Mouse (Mus musculus) kidney, embryonic 15.5 days (tissue): ENCODE data around the gene Arhgef12. TPM values are rescaled to one million over a fixed set of nuclear protein-coding genes. Genes with fewer than 3 reads are reported as not detected.

Source experiments
- ATAC-seq: fragments of 200-750 bp; cut with Nextera tagmentation; replicated peaks from 2 replicates; pipeline ENCODE4 v1.8.0; 2017; ENCODE audit warnings: moderate TSS enrichment; ENCODE audit not compliant: low FRiP score
- H3K27ac ChIP-seq: fragments of 300-500 bp; sonication (generic); 2 replicates; pipeline ENCODE4 v1.5.1; 2015; ENCODE audit warnings: mild to moderate bottlenecking, inconsistent platforms
- H3K27me3 ChIP-seq: fragments of 300-500 bp; sonication (generic); 2 replicates; pipeline ENCODE4 v1.6.1; 2015; ENCODE audit warnings: inconsistent platforms
- H3K36me3 ChIP-seq: fragments of 300-500 bp; sonication (generic); 2 replicates; pipeline ENCODE4 v1.6.1; 2015; ENCODE audit warnings: inconsistent platforms
- H3K4me1 ChIP-seq: fragments of 300-500 bp; sonication (generic); 2 replicates; pipeline ENCODE4 v1.6.1; 2015; ENCODE audit warnings: inconsistent platforms
- H3K4me2 ChIP-seq: fragments of 300-500 bp; sonication (generic); 2 replicates; pipeline ENCODE4 v1.6.1; 2015; ENCODE audit warnings: moderate library complexity, mild to moderate bottlenecking, inconsistent platforms
- H3K4me3 ChIP-seq: fragments of 300-500 bp; sonication (generic); replicated peaks from 2 replicates; pipeline ENCODE4 v1.5.1; 2015; ENCODE audit warnings: mild to moderate bottlenecking, inconsistent platforms
- H3K9ac ChIP-seq: fragments of 300-500 bp; sonication (generic); 2 replicates; pipeline ENCODE4 v1.6.1; 2015; ENCODE audit warnings: mild to moderate bottlenecking, inconsistent platforms
- H3K9me3 ChIP-seq: fragments of 300-500 bp; sonication (generic); replicated peaks from 2 replicates; pipeline ENCODE4 v1.6.1; 2016; ENCODE audit warnings: inconsistent platforms
- WGBS: fragments of 180-500 bp; shearing (Covaris S2); methylation state at CpG from one replicate; pipeline ENCODE4 v1.1.7; 2015; ENCODE audit warnings: mixed read lengths; 5-methylcytosine and 5-hydroxymethylcytosine counted together
- polyA plus RNA-seq: library from polyadenylated mRNA; unstranded; fragments of >200 nt; fragmentation: Nextera tagmentation; extraction: Ambion mirVana; gene quantifications from 2 replicates; pipeline ENCODE4 v1.2.1, GENCODE M21; 2015

Arhgef12 gene
- 14.6 and 15.5 TPM in 2 replicates for polyA plus RNA-seq

DNA sequence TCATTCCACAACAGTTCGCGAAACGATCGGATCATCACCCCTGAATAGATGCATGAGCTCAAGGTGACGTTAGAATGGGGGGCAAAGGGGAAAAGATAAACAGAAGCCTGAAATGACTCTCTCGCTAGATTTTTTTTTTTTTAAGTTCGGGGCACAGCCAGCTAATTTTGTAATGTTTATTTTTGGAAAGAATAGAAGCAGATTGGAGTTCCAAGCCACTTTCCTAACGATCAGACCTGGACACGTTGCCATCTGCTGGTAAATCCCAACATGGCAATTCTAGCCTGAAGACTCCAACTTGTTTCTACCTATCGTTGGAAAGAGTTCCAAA is at the start of gene Arhgef12:
Gene Arhgef12, minus strand, starts transcription at position 53 of the 331 bp plus-strand sequence.
- no peaks in the 10 kb centered on the region for H3K27me3 ChIP-seq
- WGBS: 22% methylated on average over 10 of the region's 10 CpGs

DNA sequence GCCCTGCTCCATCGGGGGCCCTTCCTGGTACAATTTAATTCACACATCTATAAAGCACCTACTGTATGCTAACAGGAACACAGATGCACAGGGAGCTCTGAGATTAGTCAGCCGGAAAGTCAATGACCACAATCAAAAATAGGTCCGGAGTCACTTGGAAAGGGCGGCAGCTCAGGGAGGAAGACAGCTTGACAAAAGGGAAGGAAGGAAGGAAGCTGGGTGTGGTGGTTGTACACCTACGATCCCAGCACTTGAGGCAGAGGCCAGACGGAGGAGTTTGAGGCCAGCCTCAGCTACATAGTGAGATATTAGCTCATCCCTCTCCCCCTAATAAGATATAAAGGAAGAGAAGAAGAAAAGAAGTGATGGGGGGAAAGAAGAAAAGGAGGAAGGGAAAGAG is 48.9 kb upstream of the Arhgef12 start:
- H3K9me3 ChIP-seq: no peaks in the 10 kb centered on the region
- H3K4me2 ChIP-seq: no peak overlapping the region
- H3K27me3 ChIP-seq: peaks cover 10% of the 10 kb centered on the region; the same call in 1 of the 2 replicates
- no peaks in the 10 kb centered on the region for H3K36me3 ChIP-seq
- ATAC-seq: no peak
- WGBS: 73% methylated on average over 6 of the region's 6 CpGs
- no peak overlapping the region for H3K27ac ChIP-seq
- H3K9ac ChIP-seq: no peak overlapping the region
- no peaks in the 10 kb centered on the region for H3K4me1 ChIP-seq
- no peak overlapping the region for H3K4me3 ChIP-seq

More for the DNA sequence above, at the start of gene Arhgef12:
- peak within 1 kb of the TSS; percentile 91 for H3K9ac ChIP-seq
- H3K36me3 ChIP-seq: peaks cover 18% of the 10 kb centered on the region
- no peaks in the 10 kb centered on the region for H3K9me3 ChIP-seq
- peaks cover 33% of the 10 kb centered on the region for H3K4me1 ChIP-seq
- H3K4me3 ChIP-seq: peak within 1 kb of the TSS; percentile 92
- peak within 1 kb of the TSS; percentile 78 for H3K4me2 ChIP-seq
- no peak for ATAC-seq
- peak within 1 kb of the TSS; percentile 92 for H3K27ac ChIP-seq

DNA sequence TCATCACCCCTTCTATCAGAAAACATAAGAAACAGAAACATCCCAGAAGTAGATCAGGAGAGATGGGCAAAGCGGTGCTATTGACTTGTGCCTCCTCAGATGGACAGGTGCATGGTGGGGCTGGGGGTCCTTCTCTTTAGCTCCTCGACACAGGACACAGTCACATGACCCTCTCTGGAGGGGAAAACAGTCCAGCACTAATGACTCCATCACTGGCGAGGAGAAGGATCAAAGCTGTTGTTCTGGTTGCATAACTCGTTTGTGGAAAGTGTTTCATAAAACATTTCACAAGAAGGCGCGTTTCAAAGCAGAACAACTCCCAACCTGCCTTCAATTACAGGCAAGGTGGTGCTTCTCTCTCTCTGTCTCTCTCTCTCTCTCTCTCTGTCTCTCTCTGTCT is 44.7 kb upstream of the Arhgef12 start:
- Histone ChIP-seq H3K27me3 (peaks cover 10% of the 10 kb centered on the region; the same call in 1 of the 2 replicates), H3K9ac (no peak overlapping the region), H3K36me3 (no peaks in the 10 kb centered on the region), H3K9me3 (no peaks in the 10 kb centered on the region), H3K4me2 (no peak overlapping the region), H3K4me1 (peaks cover 9% of the 10 kb centered on the region), H3K4me3 (no peak overlapping the region), H3K27ac (no peak overlapping the region)
- WGBS: 66% methylated on average over 6 of the region's 6 CpGs
- ATAC-seq: no peak

DNA sequence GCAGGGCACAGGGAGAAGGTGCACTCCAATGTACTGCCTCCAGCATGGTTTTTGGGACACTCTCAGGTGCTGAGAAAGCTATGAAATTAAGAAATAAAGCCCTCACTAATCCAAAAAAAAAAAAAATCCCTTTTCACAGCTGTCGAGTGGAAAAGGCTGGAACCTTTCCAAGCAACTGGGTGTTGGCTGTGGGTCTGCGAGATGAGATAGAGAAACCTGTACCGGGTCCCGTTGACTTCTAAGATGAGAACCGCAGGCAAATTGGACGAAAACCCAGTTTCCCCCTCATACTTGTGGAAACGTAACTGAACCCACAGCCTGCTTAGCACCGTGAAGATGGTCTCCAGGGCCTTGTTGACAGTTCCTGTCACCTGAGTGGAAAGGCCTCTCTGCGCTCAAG is 43.9 kb upstream of the Arhgef12 start:
- Histone ChIP-seq H3K4me3 (no peak overlapping the region), H3K9ac (no peak overlapping the region), H3K27me3 (peaks cover 10% of the 10 kb centered on the region; the same call in 1 of the 2 replicates), H3K4me2 (no peak overlapping the region), H3K9me3 (no peaks in the 10 kb centered on the region), H3K4me1 (peaks cover 9% of the 10 kb centered on the region), H3K36me3 (no peaks in the 10 kb centered on the region), H3K27ac (no peak overlapping the region)
- no peak for ATAC-seq
- 68% methylated on average over 9 of the region's 9 CpGs for WGBS

DNA sequence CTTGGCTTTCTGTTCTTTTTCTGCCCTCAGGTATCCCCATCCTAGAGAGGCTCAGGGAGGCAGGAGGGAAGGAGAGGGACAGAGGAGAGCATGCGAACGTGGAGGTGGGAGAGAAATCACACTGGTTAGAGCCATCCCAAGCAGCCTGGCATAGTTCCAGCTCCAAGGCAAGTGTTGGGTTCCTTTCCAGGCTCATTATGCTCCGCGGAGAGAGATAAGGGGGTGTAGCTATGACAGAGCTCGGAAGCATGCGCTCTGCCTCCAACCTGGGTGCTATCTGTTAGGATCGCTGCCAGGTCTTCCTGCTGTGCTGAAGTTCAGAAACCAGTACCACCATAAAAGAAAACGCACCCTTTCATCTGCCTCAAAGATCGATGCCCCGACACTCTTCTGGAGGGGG is 43.0 kb upstream of the Arhgef12 start:
- no peak overlapping the region for H3K27ac ChIP-seq
- WGBS: 36% methylated on average over 10 of the region's 10 CpGs
- ATAC-seq: no peak
- no peaks in the 10 kb centered on the region for H3K9me3 ChIP-seq
- no peak overlapping the region for H3K4me3 ChIP-seq
- peaks cover 9% of the 10 kb centered on the region for H3K4me1 ChIP-seq
- no peak overlapping the region for H3K4me2 ChIP-seq
- no peaks in the 10 kb centered on the region for H3K36me3 ChIP-seq
- no peak overlapping the region for H3K9ac ChIP-seq
- peaks cover 7% of the 10 kb centered on the region; the same call in 1 of the 2 replicates for H3K27me3 ChIP-seq

DNA sequence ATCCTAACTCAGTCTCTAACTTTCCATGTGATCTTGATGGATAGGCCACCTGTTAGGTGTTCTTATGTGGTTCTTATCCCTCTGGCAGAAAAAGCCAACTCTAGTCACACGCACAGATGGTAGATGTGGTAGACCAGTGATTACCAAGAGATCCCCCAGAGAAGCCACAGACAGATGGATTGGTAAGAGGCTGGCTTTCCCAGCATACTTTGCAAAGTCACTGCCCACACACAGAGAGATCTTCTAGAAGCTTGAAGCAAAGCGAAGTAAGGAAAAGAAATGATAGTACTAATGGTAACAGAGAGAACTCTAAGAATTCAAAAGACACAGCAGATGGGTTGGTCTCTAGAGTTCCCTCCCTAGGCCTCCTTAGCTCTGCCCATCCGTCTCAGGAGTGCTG is 42.5 kb upstream of the Arhgef12 start:
- no peak for ATAC-seq
- H3K4me2 ChIP-seq: no peak overlapping the region
- H3K27ac ChIP-seq: no peak overlapping the region
- H3K4me3 ChIP-seq: no peak overlapping the region
- no peaks in the 10 kb centered on the region for H3K9me3 ChIP-seq
- no peaks in the 10 kb centered on the region for H3K36me3 ChIP-seq
- WGBS: 86% methylated on average over 3 of the region's 3 CpGs
- peaks cover 9% of the 10 kb centered on the region for H3K4me1 ChIP-seq
- no peak overlapping the region for H3K9ac ChIP-seq
- 0 out of 2 replicates have a peak, but pooled peaks cover 6% of the 10 kb centered on the region for H3K27me3 ChIP-seq

DNA sequence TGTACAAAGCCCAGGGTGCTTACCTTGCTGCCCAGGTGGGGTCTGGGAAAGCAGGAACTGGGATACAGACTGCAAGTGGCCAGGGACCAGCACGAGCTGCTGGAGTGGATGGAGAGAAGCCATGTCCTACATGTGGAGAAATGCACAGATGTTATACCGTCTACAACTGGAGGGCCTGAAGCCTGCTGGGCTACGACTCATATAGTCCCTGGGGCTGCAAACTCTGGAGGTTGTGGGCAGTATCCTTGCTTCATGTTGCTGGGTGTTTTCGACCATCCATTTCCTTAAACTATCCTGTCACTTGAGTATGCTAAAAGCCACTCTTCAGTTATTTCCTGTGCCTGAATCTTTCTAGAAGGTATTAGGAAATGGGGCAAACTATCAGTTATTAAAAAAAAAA is 38.2 kb upstream of the Arhgef12 start:
- Histone ChIP-seq H3K4me3 (no peak overlapping the region), H3K4me2 (no peak overlapping the region), H3K36me3 (no peaks in the 10 kb centered on the region), H3K27ac (no peak overlapping the region), H3K27me3 (no peaks in the 10 kb centered on the region), H3K9ac (no peak overlapping the region), H3K9me3 (no peaks in the 10 kb centered on the region), H3K4me1 (peaks cover 4% of the 10 kb centered on the region)
- 85% methylated on average over 4 of the region's 4 CpGs for WGBS
- ATAC-seq: no peak

DNA sequence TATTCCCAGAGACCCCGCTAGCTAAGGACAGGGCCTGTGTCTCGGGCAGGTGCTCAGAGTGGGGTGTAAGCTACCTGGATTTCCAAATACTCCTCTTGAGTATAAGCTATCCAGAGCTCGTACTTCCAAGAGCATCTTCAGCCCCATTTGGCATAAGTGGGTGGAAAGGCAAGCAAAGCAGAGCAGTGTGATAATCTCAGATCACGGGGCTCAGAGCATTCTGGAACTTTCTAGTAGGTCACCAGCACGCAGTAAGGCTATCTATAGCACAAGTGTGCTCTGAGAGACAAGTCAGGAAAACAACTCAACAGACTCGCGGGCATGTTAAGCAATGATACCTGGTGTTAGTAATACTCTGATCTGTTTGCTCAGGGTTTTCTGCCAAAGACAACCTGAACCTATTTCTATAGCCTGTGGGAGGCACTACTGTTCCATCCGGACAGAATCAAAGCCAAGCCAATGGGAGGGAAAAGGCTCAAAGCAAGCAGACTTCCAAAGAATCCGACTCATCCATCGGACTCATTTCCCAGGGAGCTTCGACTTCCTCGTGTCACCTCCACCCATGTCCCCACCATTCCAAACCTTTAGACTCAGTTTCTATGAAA is 37.3 kb upstream of the Arhgef12 start:
- WGBS: 65% methylated on average over 12 of the region's 12 CpGs
- H3K27ac ChIP-seq: no peak overlapping the region
- no peaks in the 10 kb centered on the region for H3K4me1 ChIP-seq
- no peak for ATAC-seq
- no peaks in the 10 kb centered on the region for H3K36me3 ChIP-seq
- H3K9me3 ChIP-seq: no peaks in the 10 kb centered on the region
- no peak overlapping the region for H3K9ac ChIP-seq
- H3K4me2 ChIP-seq: no peak overlapping the region
- H3K27me3 ChIP-seq: no peaks in the 10 kb centered on the region
- H3K4me3 ChIP-seq: no peak overlapping the region

DNA sequence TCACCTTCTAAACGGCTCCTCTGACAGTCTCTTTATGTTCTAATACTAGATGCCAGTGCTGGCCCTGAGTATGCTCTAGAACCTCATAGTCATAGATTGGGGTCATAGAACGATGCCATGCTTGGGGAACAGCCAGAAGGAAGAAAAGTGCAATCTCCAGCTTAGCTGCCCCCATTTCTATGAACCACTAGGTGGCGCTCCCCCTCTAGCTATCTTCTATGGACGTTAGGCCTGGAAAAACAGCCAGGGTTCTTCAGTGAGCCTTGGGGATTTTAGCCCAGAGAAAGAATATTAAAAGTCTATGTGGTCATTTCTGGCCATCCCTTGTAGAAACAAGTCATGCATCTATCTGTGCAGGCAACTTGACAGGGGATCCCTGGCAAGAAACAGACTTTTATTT is 34.8 kb upstream of the Arhgef12 start:
- Histone ChIP-seq H3K9me3 (no peaks in the 10 kb centered on the region), H3K4me1 (peaks cover 6% of the 10 kb centered on the region; the same call in 1 of the 2 replicates), H3K27ac (no peak overlapping the region), H3K4me2 (no peak overlapping the region), H3K36me3 (no peaks in the 10 kb centered on the region), H3K4me3 (no peak overlapping the region), H3K9ac (no peak overlapping the region), H3K27me3 (no peaks in the 10 kb centered on the region)
- ATAC-seq: no peak; the same call in 1 of the 2 replicates
- WGBS: 3% methylated on average over 4 of the region's 4 CpGs

DNA sequence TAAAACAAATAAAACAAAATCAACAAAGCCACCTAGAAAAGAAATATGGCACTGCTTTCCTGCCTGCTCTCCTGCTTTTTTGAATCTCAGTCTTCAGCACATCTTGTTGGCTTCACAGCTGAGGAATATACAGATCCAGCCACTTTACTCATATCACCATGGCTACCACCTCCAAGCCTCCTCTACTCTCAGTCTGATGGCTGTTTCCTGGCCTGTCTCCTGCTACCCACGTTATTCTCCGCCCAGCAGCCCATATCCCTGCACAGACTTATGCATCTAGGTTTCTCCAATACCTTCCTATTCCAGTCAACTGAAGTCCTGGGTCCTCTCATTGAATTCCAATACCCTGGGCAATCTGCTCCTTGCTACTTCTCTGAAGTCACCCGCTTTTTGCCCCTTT is 26.5 kb upstream of the Arhgef12 start:
- no peak for ATAC-seq
- H3K36me3 ChIP-seq: no peaks in the 10 kb centered on the region
- H3K27ac ChIP-seq: no peak overlapping the region
- no peak overlapping the region for H3K4me2 ChIP-seq
- H3K9me3 ChIP-seq: no peaks in the 10 kb centered on the region
- H3K9ac ChIP-seq: no peak overlapping the region
- H3K27me3 ChIP-seq: no peaks in the 10 kb centered on the region
- H3K4me1 ChIP-seq: peaks cover 24% of the 10 kb centered on the region
- 75% methylated on average over 3 of the region's 3 CpGs for WGBS
- H3K4me3 ChIP-seq: no peak overlapping the region

DNA sequence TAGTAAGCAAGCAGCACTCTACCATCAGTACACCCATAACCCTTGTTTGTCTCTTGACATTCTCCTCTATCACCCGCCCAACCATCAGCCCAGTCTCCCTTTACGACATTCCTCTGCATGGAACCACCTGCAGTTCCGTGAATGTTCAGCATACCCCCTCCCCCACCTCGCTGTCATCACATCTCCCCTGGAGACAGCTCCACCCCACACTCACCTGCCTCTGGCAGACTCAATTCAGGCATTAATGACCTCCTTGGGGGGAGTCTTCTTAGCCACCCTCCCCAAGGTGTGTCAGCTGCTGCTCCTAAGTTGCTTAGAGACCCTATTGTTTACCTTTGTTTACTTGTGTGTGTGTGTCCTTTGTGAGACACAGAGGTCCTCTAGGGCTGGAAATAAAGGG is 25.3 kb upstream of the Arhgef12 start:
- Histone ChIP-seq H3K36me3 (no peaks in the 10 kb centered on the region), H3K4me2 (no peak overlapping the region), H3K27ac (no peak overlapping the region), H3K4me3 (no peak overlapping the region), H3K9ac (no peak overlapping the region), H3K9me3 (no peaks in the 10 kb centered on the region), H3K4me1 (peaks cover 22% of the 10 kb centered on the region), H3K27me3 (no peaks in the 10 kb centered on the region)
- no peak for ATAC-seq
- WGBS: 33% methylated on average over 4 of the region's 4 CpGs

DNA sequence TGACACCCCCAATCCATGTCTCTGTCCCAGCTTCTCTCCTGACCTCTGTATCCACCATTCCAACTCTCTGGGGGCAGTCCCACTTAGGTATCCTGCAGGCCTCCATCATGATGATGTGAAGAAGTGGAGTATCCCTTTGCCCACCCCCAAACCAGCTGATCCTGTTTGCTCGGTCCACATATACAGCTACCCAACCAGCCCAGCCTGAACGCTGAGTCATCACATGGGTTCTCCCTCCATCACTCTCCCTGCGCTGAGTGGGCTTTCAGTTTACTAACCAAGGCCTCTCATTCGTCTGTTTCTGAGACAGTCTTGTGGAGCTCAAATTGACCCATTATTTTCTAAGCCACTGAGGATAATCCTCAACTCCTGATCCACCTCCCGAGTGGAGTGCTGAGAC is 24.9 kb upstream of the Arhgef12 start:
- H3K27ac ChIP-seq: no peak overlapping the region
- H3K9me3 ChIP-seq: no peaks in the 10 kb centered on the region
- no peak overlapping the region for H3K4me2 ChIP-seq
- H3K4me3 ChIP-seq: no peak overlapping the region
- H3K36me3 ChIP-seq: no peaks in the 10 kb centered on the region
- no peaks in the 10 kb centered on the region for H3K27me3 ChIP-seq
- ATAC-seq: 0 out of 2 replicates have a peak, but pooled peaks have one; percentile 33
- 69% methylated on average over 5 of the region's 5 CpGs for WGBS
- H3K4me1 ChIP-seq: peaks cover 18% of the 10 kb centered on the region
- H3K9ac ChIP-seq: no peak overlapping the region

DNA sequence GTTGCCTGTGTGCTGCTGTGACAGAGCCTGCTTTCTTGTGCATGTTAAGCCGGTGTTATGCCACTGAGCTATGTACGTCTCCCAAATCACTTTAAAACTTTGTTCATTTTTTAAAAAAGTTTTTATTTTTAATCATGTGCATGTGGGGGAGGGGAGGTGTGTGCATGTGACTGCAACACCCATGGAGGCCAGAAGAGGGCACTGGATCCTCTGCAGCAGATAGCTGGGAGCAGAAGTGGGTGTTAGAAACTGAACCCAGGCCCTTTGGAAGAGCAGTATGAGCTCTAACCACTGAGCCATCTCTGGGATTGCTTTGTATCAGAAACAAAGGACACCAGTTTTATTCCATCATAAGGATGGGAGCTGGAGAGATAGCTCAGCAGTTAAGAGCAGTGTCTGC is 23.6 kb upstream of the Arhgef12 start:
- Histone ChIP-seq H3K9me3 (no peaks in the 10 kb centered on the region), H3K4me3 (no peak overlapping the region), H3K27ac (no peak overlapping the region), H3K9ac (no peak overlapping the region), H3K27me3 (no peaks in the 10 kb centered on the region), H3K4me1 (peaks cover 18% of the 10 kb centered on the region), H3K4me2 (no peak overlapping the region), H3K36me3 (no peaks in the 10 kb centered on the region)
- WGBS: 90% methylated on average over 2 of the region's 2 CpGs
- ATAC-seq: no peak
